Mouse (Mus musculus) megakaryocyte, adult 5-6 weeks (primary cell): ENCODE results near the gene Cmtm5. TPM values are rescaled to one million over a fixed set of nuclear protein-coding genes. Genes with fewer than 3 reads are reported as not detected.

ENCODE experiments used
- total RNA-seq, 2 experiments: library from RNA; stranded (forward) in 1 of 2; stranded (reverse) in 1 of 2; fragments of 153-499, 151-499 nt in 1 of 2; fragments of 221-1000, 200-1000 nt in 1 of 2; gene quantifications; 2 replicates each; pipeline versions ENCODE4 v1.2.3 to v1.2.4; 2015 to 2017

Cmtm5 gene
- total RNA-seq, 2 experiments from 2014 or later = not detected

Other genes starting within 250 kb of the Cmtm5 start
- 99.7 and 131 TPM in 2 replicates for gene Acin1, start 249.3 kb upstream of the Cmtm5 start, total RNA-seq (2015)
- 173 and 223 TPM in 2 replicates for gene Acin1, start 249.3 kb upstream of the Cmtm5 start, total RNA-seq (2017)
- 0.25 and 0.46 TPM in 2 replicates for gene Gm29776, start 237.4 kb upstream of the Cmtm5 start, total RNA-seq (2015)
- gene Gm29776, start 237.4 kb upstream of the Cmtm5 start, total RNA-seq (2017) = not detected in 2 replicates
- gene Cebpe, start 224.1 kb upstream of the Cmtm5 start, total RNA-seq (2015) = 24.4 and 26.0 TPM in 2 replicates
- 41.9 and 52.8 TPM in 2 replicates for gene Cebpe, start 224.1 kb upstream of the Cmtm5 start, total RNA-seq (2017)
- gene Slc7a8, start 154.3 kb upstream of the Cmtm5 start, total RNA-seq (2015) = 9.1 and 14.3 TPM in 2 replicates
- gene Slc7a8, start 154.3 kb upstream of the Cmtm5 start, total RNA-seq (2017) = 1.3 and 2.8 TPM in 2 replicates
- not detected in 2 replicates for gene Rnf212b, start 122.1 kb upstream of the Cmtm5 start, total RNA-seq (2015)
- gene Rnf212b, start 122.1 kb upstream of the Cmtm5 start, total RNA-seq (2017) = not detected in 2 replicates
- 6.3 and 6.8 TPM in 2 replicates for gene Homez, start 65.3 kb upstream of the Cmtm5 start, total RNA-seq (2015)
- gene Homez, start 65.3 kb upstream of the Cmtm5 start, total RNA-seq (2017) = 4.6 and 13.3 TPM in 2 replicates
- gene Ppp1r3e, start 58.7 kb upstream of the Cmtm5 start, total RNA-seq (2015) = 9.8 and 11.9 TPM in 2 replicates
- gene Ppp1r3e, start 58.7 kb upstream of the Cmtm5 start, total RNA-seq (2017) = 0.22 and 1.8 TPM in 2 replicates
- 2.1 and 3.0 TPM in 2 replicates for gene Bcl2l2, start 52.9 kb upstream of the Cmtm5 start, total RNA-seq (2015)
- gene Bcl2l2, start 52.9 kb upstream of the Cmtm5 start, total RNA-seq (2017) = 4.4 and 6.2 TPM in 2 replicates
- not detected in 2 replicates for gene Gm20521, start 52.8 kb upstream of the Cmtm5 start, total RNA-seq (2015)
- gene Gm20521, start 52.8 kb upstream of the Cmtm5 start, total RNA-seq (2017) = not detected in 2 replicates
- 48.9 and 67.2 TPM in 2 replicates for gene Pabpn1, start 43.8 kb upstream of the Cmtm5 start, total RNA-seq (2015)
- 153 and 165 TPM in 2 replicates for gene Pabpn1, start 43.8 kb upstream of the Cmtm5 start, total RNA-seq (2017)
- 0.11 and 0.56 TPM in 2 replicates for gene Slc22a17, start 23.1 kb upstream of the Cmtm5 start, total RNA-seq (2015)
- 0.73 TPM in 1 of 2 replicates, not detected in the other for gene Slc22a17, start 23.1 kb upstream of the Cmtm5 start, total RNA-seq (2017)
- not detected in 2 replicates for gene Efs, start 10.1 kb upstream of the Cmtm5 start, total RNA-seq (2015)
- not detected in 2 replicates for gene Efs, start 10.1 kb upstream of the Cmtm5 start, total RNA-seq (2017)
- gene Il25, start 3.6 kb upstream of the Cmtm5 start, total RNA-seq (2015) = not detected in 2 replicates
- not detected in 2 replicates for gene Il25, start 3.6 kb upstream of the Cmtm5 start, total RNA-seq (2017)
- not detected in 2 replicates for gene Myh6, start 30.7 kb downstream of the Cmtm5 start, total RNA-seq (2015)
- not detected in 2 replicates for gene Myh6, start 30.7 kb downstream of the Cmtm5 start, total RNA-seq (2017)
- gene Gm17428, start 40.7 kb downstream of the Cmtm5 start, total RNA-seq (2015) = not detected in 2 replicates
- not detected in 2 replicates for gene Gm17428, start 40.7 kb downstream of the Cmtm5 start, total RNA-seq (2017)
- not detected in 2 replicates for gene Myh7, start 58.4 kb downstream of the Cmtm5 start, total RNA-seq (2015)
- gene Myh7, start 58.4 kb downstream of the Cmtm5 start, total RNA-seq (2017) = not detected in 2 replicates
- gene Ngdn, start 79.2 kb downstream of the Cmtm5 start, total RNA-seq (2015) = 56.1 and 56.9 TPM in 2 replicates
- 32.9 and 52.7 TPM in 2 replicates for gene Ngdn, start 79.2 kb downstream of the Cmtm5 start, total RNA-seq (2017)
- 2.0 and 2.1 TPM in 2 replicates for gene Zfhx2, start 156.1 kb downstream of the Cmtm5 start, total RNA-seq (2015)
- 1.1 and 1.3 TPM in 2 replicates for gene Zfhx2, start 156.1 kb downstream of the Cmtm5 start, total RNA-seq (2017)
- gene Thtpa, start 158.5 kb downstream of the Cmtm5 start, total RNA-seq (2015) = 5.4 and 6.9 TPM in 2 replicates
- gene Thtpa, start 158.5 kb downstream of the Cmtm5 start, total RNA-seq (2017) = 5.9 and 7.2 TPM in 2 replicates
- 43.2 and 46.7 TPM in 2 replicates for gene Ap1g2, start 170.3 kb downstream of the Cmtm5 start, total RNA-seq (2015)
- gene Ap1g2, start 170.3 kb downstream of the Cmtm5 start, total RNA-seq (2017) = 11.8 and 18.3 TPM in 2 replicates
- not detected in 2 replicates for gene Jph4, start 180.7 kb downstream of the Cmtm5 start, total RNA-seq (2015)
- gene Jph4, start 180.7 kb downstream of the Cmtm5 start, total RNA-seq (2017) = not detected in 2 replicates